Mouse (Mus musculus): ENCODE results near the gene Acbd3. TPM values are rescaled to one million over a fixed set of nuclear protein-coding genes. Genes with fewer than 3 reads are reported as not detected.

Acbd3 gene
- polyA plus RNA-seq, 1 experiment from 2014 or later, result 21.8 TPM

DNA sequence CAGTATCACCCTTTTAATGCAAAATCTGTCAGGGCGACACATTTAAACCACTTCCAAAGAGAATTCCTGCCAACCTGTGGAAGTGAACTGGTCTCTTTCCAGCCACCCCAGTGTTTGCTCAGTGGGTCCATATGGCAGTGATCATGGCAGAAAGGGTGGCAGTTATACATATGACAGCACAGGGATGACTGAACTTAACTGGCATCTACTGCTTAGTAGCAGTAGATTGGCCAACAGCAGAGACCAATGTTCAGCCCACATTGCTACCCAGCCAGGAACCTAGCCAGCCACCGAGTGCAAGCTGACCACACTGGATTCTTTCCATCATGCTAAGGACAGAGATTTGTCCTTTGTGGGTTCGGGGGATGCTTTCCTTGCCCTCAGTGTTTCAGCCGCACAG, 67.0 kb downstream of the Acbd3 start:
- H3K4me2 ChIP-seq (ENCODE audit: low read length), result no peak overlapping the region
- 77% methylated on average over 4 of the region's 4 CpGs for WGBS
- no peak for ATAC-seq

GRCm38 (mm10) chr1:180793445-180794117, 67.7 kb downstream of the Acbd3 start:
- H3K4me1 ChIP-seq (ENCODE audit: control insufficient read depth, insufficient read depth, low read depth, low read length), result peaks cover 10% of the 10 kb centered on the region
- H3K9me3 ChIP-seq (ENCODE audit: control insufficient read depth, low read length), result no peaks in the 10 kb centered on the region
- no peaks in the 10 kb centered on the region for H3K36me3 ChIP-seq (ENCODE audit: control insufficient read depth, insufficient read depth, low read length)
- WGBS, result 11% methylated on average over 18 of the region's 18 CpGs
- peak overlapping the region; percentile 45 for H3K4me3 ChIP-seq (ENCODE audit: low read length)
- H3K27ac ChIP-seq (ENCODE audit: low read depth, low read length), result no peak overlapping the region
- peak overlapping the region; percentile 79 for H3K4me2 ChIP-seq (ENCODE audit: low read length)
- no peaks in the 10 kb centered on the region for H3K27me3 ChIP-seq (replicated peaks; ENCODE audit: control insufficient read depth, insufficient read depth, low read length)
- ATAC-seq, result no peak
- peak overlapping the region; percentile 57 for H3K9ac ChIP-seq (ENCODE audit: low read depth, low read length)

More for the DNA sequence above, 67.0 kb downstream of the Acbd3 start:
- no peaks in the 10 kb centered on the region for H3K9me3 ChIP-seq (ENCODE audit: control insufficient read depth, low read length)
- no peak overlapping the region for H3K4me3 ChIP-seq (ENCODE audit: low read length)
- peaks cover 10% of the 10 kb centered on the region for H3K4me1 ChIP-seq (ENCODE audit: control insufficient read depth, insufficient read depth, low read depth, low read length)
- no peaks in the 10 kb centered on the region for H3K36me3 ChIP-seq (ENCODE audit: control insufficient read depth, insufficient read depth, low read length)
- H3K27ac ChIP-seq (ENCODE audit: low read depth, low read length), result no peak overlapping the region
- no peak overlapping the region for H3K9ac ChIP-seq (ENCODE audit: low read depth, low read length)
- H3K27me3 ChIP-seq (replicated peaks; ENCODE audit: control insufficient read depth, insufficient read depth, low read length), result no peaks in the 10 kb centered on the region

DNA sequence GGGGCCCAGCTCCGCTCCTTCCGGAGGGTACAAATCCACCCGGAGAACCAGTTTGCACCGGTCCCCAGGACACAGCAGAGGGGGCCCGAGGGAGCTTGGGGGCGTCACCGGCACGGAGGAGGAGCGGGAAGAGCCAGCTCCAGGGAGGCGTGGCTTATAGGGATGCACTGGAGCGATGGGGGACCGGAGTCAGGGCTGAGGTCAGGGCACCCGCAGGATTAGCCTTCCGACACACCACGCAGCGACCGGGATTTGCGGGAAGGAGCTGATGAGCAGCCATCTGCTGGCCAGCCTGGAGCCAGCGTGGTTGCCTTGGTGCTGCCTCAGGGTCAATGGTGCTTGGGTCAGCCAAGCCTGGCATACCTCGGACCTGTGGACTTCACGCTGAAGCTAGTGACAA, 68.3 kb downstream of the Acbd3 start:
- 1% methylated on average over 20 of the region's 21 CpGs for WGBS

DNA sequence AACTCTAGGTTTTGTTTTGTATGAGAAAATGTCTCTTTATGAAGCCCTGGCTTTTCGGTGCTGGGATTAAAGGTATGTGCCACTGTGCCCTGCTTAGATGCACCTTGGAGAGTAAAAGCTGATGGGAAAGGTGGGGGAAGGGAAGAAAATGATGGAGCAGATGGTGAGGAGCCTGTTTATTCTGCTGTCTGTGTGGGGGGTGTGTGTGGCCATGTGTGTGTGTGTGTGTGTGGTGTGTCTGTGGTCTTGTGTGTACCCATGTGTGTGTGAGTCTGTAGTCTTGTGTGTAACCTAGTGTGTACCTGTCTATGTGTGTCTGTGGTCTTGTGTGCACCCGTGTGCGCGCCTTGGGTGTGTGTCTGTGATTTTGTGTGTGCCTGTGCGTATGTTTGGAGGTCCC, 72.8 kb downstream of the Acbd3 start:
- Histone ChIP-seq H3K4me1 (ENCODE audit: control insufficient read depth, insufficient read depth, low read depth, low read length) (peaks cover 9% of the 10 kb centered on the region), H3K4me3 (ENCODE audit: low read length) (no peak overlapping the region), H3K36me3 (ENCODE audit: control insufficient read depth, insufficient read depth, low read length) (peaks cover 18% of the 10 kb centered on the region), H3K4me2 (ENCODE audit: low read length) (no peak overlapping the region), H3K27me3 (replicated peaks; ENCODE audit: control insufficient read depth, insufficient read depth, low read length) (no peaks in the 10 kb centered on the region), H3K9me3 (ENCODE audit: control insufficient read depth, low read length) (no peaks in the 10 kb centered on the region), H3K9ac (ENCODE audit: low read depth, low read length) (no peak overlapping the region), H3K27ac (ENCODE audit: low read depth, low read length) (no peak overlapping the region)
- ATAC-seq, result no peak
- 93% methylated on average over 5 of the region's 5 CpGs for WGBS

More for the DNA sequence above, 68.3 kb downstream of the Acbd3 start:
- Histone ChIP-seq H3K27me3 (replicated peaks; ENCODE audit: control insufficient read depth, insufficient read depth, low read length) (no peaks in the 10 kb centered on the region), H3K36me3 (ENCODE audit: control insufficient read depth, insufficient read depth, low read length) (no peaks in the 10 kb centered on the region), H3K4me1 (ENCODE audit: control insufficient read depth, insufficient read depth, low read depth, low read length) (peaks cover 10% of the 10 kb centered on the region), H3K4me3 (ENCODE audit: low read length) (peak overlapping the region; percentile 45), H3K9me3 (ENCODE audit: control insufficient read depth, low read length) (no peaks in the 10 kb centered on the region), H3K27ac (ENCODE audit: low read depth, low read length) (no peak overlapping the region), H3K4me2 (ENCODE audit: low read length) (peak overlapping the region; percentile 79), H3K9ac (ENCODE audit: low read depth, low read length) (peak overlapping the region; percentile 57)
- peak; percentile 82 for ATAC-seq

DNA sequence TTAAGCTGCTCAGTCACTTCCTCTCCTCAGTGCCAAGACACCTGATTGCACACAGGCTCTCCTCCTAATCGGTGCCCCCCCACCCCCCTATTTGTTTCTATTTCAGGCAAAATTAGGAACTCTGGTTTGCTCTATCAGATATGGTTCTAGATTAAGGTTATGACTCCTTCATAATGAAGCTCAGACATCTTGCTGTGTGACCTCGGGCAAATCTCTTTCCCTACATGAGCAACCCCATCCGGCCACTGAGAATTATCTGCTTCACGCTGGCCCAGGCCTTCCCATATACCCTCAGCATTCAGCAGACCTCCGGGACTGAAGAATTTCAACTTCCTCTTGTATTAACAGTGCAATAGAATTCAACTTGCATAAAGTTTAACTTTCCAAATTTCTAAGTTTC, 73.4 kb downstream of the Acbd3 start:
- 83% methylated on average over 5 of the region's 5 CpGs for WGBS
- H3K4me1 ChIP-seq (ENCODE audit: control insufficient read depth, insufficient read depth, low read depth, low read length), result peaks cover 3% of the 10 kb centered on the region
- H3K27me3 ChIP-seq (replicated peaks; ENCODE audit: control insufficient read depth, insufficient read depth, low read length), result no peaks in the 10 kb centered on the region
- H3K9ac ChIP-seq (ENCODE audit: low read depth, low read length), result no peak overlapping the region
- no peaks in the 10 kb centered on the region for H3K9me3 ChIP-seq (ENCODE audit: control insufficient read depth, low read length)
- H3K36me3 ChIP-seq (ENCODE audit: control insufficient read depth, insufficient read depth, low read length), result peaks cover 21% of the 10 kb centered on the region
- no peak overlapping the region for H3K4me3 ChIP-seq (ENCODE audit: low read length)
- ATAC-seq, result no peak
- H3K27ac ChIP-seq (ENCODE audit: low read depth, low read length), result no peak overlapping the region
- no peak overlapping the region for H3K4me2 ChIP-seq (ENCODE audit: low read length)

- Histone ChIP-seq H3K4me3 (ENCODE audit: low read length) (no peak overlapping the region), H3K27ac (ENCODE audit: low read depth, low read length) (no peak overlapping the region), H3K27me3 (replicated peaks; ENCODE audit: control insufficient read depth, insufficient read depth, low read length) (no peaks in the 10 kb centered on the region), H3K9me3 (ENCODE audit: control insufficient read depth, low read length) (no peaks in the 10 kb centered on the region), H3K9ac (ENCODE audit: low read depth, low read length) (no peak overlapping the region), H3K4me1 (ENCODE audit: control insufficient read depth, insufficient read depth, low read depth, low read length) (no peaks in the 10 kb centered on the region), H3K36me3 (ENCODE audit: control insufficient read depth, insufficient read depth, low read length) (peaks cover 27% of the 10 kb centered on the region), H3K4me2 (ENCODE audit: low read length) (no peak overlapping the region)
- WGBS, result 96% methylated on average over 5 of the region's 5 CpGs
- ATAC-seq, result no peak
Observed at GRCm38 (mm10) chr1:180800022-180800421, 74.2 kb downstream of the Acbd3 start.

GRCm38 (mm10) chr1:180800814-180801213, 75.0 kb downstream of the Acbd3 start:
- peaks cover 33% of the 10 kb centered on the region for H3K36me3 ChIP-seq (ENCODE audit: control insufficient read depth, insufficient read depth, low read length)
- WGBS, result 58% methylated on average over 2 of the region's 2 CpGs

GRCm38 (mm10) chr1:180801466-180801994, 75.7 kb downstream of the Acbd3 start:
- no peak for ATAC-seq
- H3K4me1 ChIP-seq (ENCODE audit: control insufficient read depth, insufficient read depth, low read depth, low read length), result no peaks in the 10 kb centered on the region
- H3K9ac ChIP-seq (ENCODE audit: low read depth, low read length), result no peak overlapping the region
- H3K27me3 ChIP-seq (replicated peaks; ENCODE audit: control insufficient read depth, insufficient read depth, low read length), result no peaks in the 10 kb centered on the region
- H3K4me2 ChIP-seq (ENCODE audit: low read length), result no peak overlapping the region
- H3K4me3 ChIP-seq (ENCODE audit: low read length), result no peak overlapping the region
- peaks cover 40% of the 10 kb centered on the region for H3K36me3 ChIP-seq (ENCODE audit: control insufficient read depth, insufficient read depth, low read length)
- H3K9me3 ChIP-seq (ENCODE audit: control insufficient read depth, low read length), result no peaks in the 10 kb centered on the region
- 87% methylated on average over 3 of the region's 3 CpGs for WGBS
- H3K27ac ChIP-seq (ENCODE audit: low read depth, low read length), result no peak overlapping the region

More at GRCm38 (mm10) chr1:180800814-180801213, 75.0 kb downstream of the Acbd3 start:
- Histone ChIP-seq H3K4me1 (ENCODE audit: control insufficient read depth, insufficient read depth, low read depth, low read length) (no peaks in the 10 kb centered on the region), H3K9ac (ENCODE audit: low read depth, low read length) (no peak overlapping the region), H3K4me2 (ENCODE audit: low read length) (no peak overlapping the region), H3K9me3 (ENCODE audit: control insufficient read depth, low read length) (no peaks in the 10 kb centered on the region), H3K27me3 (replicated peaks; ENCODE audit: control insufficient read depth, insufficient read depth, low read length) (no peaks in the 10 kb centered on the region), H3K27ac (ENCODE audit: low read depth, low read length) (no peak overlapping the region), H3K4me3 (ENCODE audit: low read length) (no peak overlapping the region)
- ATAC-seq, result no peak

Data from hindbrain, embryonic 16.5 days (tissue).